ENCODE assay signal across 12 mouse cellular contexts in genomic region chr13:113589499-113589898, GRCm38 (mm10). TPM values are rescaled to one million over a fixed set of nuclear protein-coding genes. Genes with fewer than 3 reads are reported as not detected.
DNase-seq lines count a peak whose midpoint lies in the region; ATAC-seq and TF ChIP-seq lines count a peak whose summit lies in the region.
"Had no signal": no experiment of that assay in that cellular context is flagged by ENCODE, and none has a peak within 500 bp of the region (broad histone marks: within the 10 kb centered on the region; RNA-seq: fewer than 3 reads in every experiment).

No protein-coding gene starts in this region.

- H3K4me1 ChIP-seq in heart, adult 2 months (ENCODE audit: control insufficient read depth, insufficient read depth, low read length), result peaks cover 13% of the 10 kb centered on the region
- peaks cover 18% of the 10 kb centered on the region for H3K4me1 ChIP-seq in heart, embryonic 10.5 days
- H3K4me1 ChIP-seq: liver, embryonic 13.5 days had no signal

- H3K4me3 ChIP-seq in heart, adult 2 months, result no peak overlapping the region
- H3K4me3 ChIP-seq in heart, embryonic 10.5 days, result no peak overlapping the region
- H3K4me3 ChIP-seq: embryonic facial prominence, embryonic 13.5 days; liver, embryonic 13.5 days had no signal

- no peaks in the 10 kb centered on the region for H3K27me3 ChIP-seq in heart, adult 2 months (ENCODE audit: control insufficient read depth, insufficient read depth, low read length)
- no peaks in the 10 kb centered on the region for H3K27me3 ChIP-seq in heart, embryonic 10.5 days (ENCODE audit: insufficient read depth, poor library complexity, severe bottlenecking)
- H3K27me3 ChIP-seq: embryonic facial prominence, embryonic 13.5 days; liver, embryonic 13.5 days had no signal

- no peak overlapping the region for H3K9ac ChIP-seq in heart, adult 2 months (ENCODE audit: low read depth, low read length)
- H3K9ac ChIP-seq: embryonic facial prominence, embryonic 13.5 days; liver, embryonic 13.5 days had no signal

- no peaks in the 10 kb centered on the region for H3K79me2 ChIP-seq in heart, adult 2 months (replicated peaks; ENCODE audit: control insufficient read depth, insufficient read depth, low read length)

- no peak for TF ChIP-seq CTCF in heart, adult 2 months (IDR thresholded peaks at IDR 0.05)

- intact Hi-C loops in heart, adult 2 months (cut with DNase I), result no loop called here
- intact Hi-C loops in gastrocnemius, postnatal 14 days (cut with DNase I; ENCODE audit: low total_unique reads), result no loop called here
- intact Hi-C loops in left cerebral cortex, postnatal 25 days (cut with DNase I), result no loop called here

- DNase-seq in heart, adult 2 months, result peak in 1 of 2 experiments; percentile 76
- DNase-seq in heart, embryonic 10.5 days (ENCODE audit: low spot score), result no peak
- peak; percentile 48 for DNase-seq in 416B (ENCODE audit: low read depth)
- peak; percentile 66 for DNase-seq in gastrocnemius, postnatal 14 days
- DNase-seq in lung, postnatal 10 days, result peak; percentile 79
- DNase-seq in retina, embryonic 14.5 days (ENCODE audit: low spot score), result no peak
- no peak for DNase-seq in left cerebral cortex, postnatal 25 days (ENCODE audit: low spot score in 2 of 2)
- DNase-seq: liver, embryonic 13.5 days; right cerebral cortex, postnatal 14 days had no signal

- H3K27ac ChIP-seq in heart, adult 2 months, result peak overlapping the region; percentile 32
- H3K27ac ChIP-seq in heart, embryonic 10.5 days, result no peak overlapping the region
- H3K27ac ChIP-seq: embryonic facial prominence, embryonic 13.5 days; liver, embryonic 13.5 days had no signal

- TF ChIP-seq EP300 in heart, adult 2 months (IDR thresholded peaks at IDR 0.05; ENCODE audit: insufficient read depth, low read depth, low read length), result no peak

- ATAC-seq in erythroid progenitor cell, adult 5-6 weeks (replicated peaks; ENCODE audit: low FRiP score, poor library complexity, severe bottlenecking), result no peak
- ATAC-seq: intestine, embryonic 16.5 days had no signal

- WGBS in heart, adult 2 months, result 18% methylated on average over 7 of the region's 7 CpGs
- WGBS in heart, embryonic 10.5 days, result 83% methylated on average over 7 of the region's 7 CpGs

- H3K36me3 ChIP-seq in heart, adult 2 months (ENCODE audit: control insufficient read depth, insufficient read depth, low read length), result peaks cover 15% of the 10 kb centered on the region
- peaks cover 32% of the 10 kb centered on the region for H3K36me3 ChIP-seq in heart, embryonic 10.5 days

- H3K9me3 ChIP-seq in heart, embryonic 10.5 days, result no peaks in the 10 kb centered on the region
- H3K9me3 ChIP-seq: embryonic facial prominence, embryonic 13.5 days; liver, embryonic 13.5 days had no signal

- TF ChIP-seq POLR2A in heart, adult 2 months (IDR thresholded peaks at IDR 0.05; ENCODE audit: insufficient read depth, low read depth, low read length), result no peak

RNA-seq across cellular contexts. Expression of gene Snx18, which starts 28.9 kb away (rescaled TPM):
- total RNA-seq in heart, adult 2 months (2021), result 10 to 100 TPM; 18.0 to 20.4 TPM
- polyA plus RNA-seq in heart, adult 2 months (2012; rRNA removed), result 8.3 and 14.8 TPM in 2 replicates
- 18.0 and 22.4 TPM in 2 replicates for polyA plus RNA-seq in heart, embryonic 10.5 days (2016; fragmentation: Nextera tagmentation; extraction: Ambion mirVana)
- 10 to 100 TPM; 14.1 to 18.5 TPM for total RNA-seq in gastrocnemius, postnatal 14 days (2021)
- 5.8 and 6.3 TPM in 2 replicates for total RNA-seq in erythroid progenitor cell, adult 5-6 weeks (2015; ENCODE audit: low replicate concordance)
- total RNA-seq in erythroid progenitor cell, adult 5-6 weeks (2017; ENCODE audit: low replicate concordance), result 5.7 and 8.2 TPM in 2 replicates
- total RNA-seq in left cerebral cortex, postnatal 25 days (2021), result 10 to 100 TPM; 21.4 to 25.7 TPM

Comparison
In these comparisons a context has a peak if more than half of its experiments do, and no peak if none do; other contexts are left out.
1. DNase-seq: peak in 416B (single experiment), gastrocnemius, postnatal 14 days (single experiment) and lung, postnatal 10 days (single experiment); none in heart, embryonic 10.5 days (single experiment), retina, embryonic 14.5 days (single experiment) and left cerebral cortex, postnatal 25 days (0 of 2).